Mouse (Mus musculus) lung, postnatal 25 days (tissue): Measurements from ENCODE around the gene Tsr3.
A peak's percentile ranks its signal among the peaks of the same experiment; 100 is the strongest.

ENCODE experiments used
- DNase-seq: peaks from one replicate; pipeline ENCODE4 v3.0.0; 2022; ENCODE audit warnings: low spot score

The Tsr3 gene

DNA sequence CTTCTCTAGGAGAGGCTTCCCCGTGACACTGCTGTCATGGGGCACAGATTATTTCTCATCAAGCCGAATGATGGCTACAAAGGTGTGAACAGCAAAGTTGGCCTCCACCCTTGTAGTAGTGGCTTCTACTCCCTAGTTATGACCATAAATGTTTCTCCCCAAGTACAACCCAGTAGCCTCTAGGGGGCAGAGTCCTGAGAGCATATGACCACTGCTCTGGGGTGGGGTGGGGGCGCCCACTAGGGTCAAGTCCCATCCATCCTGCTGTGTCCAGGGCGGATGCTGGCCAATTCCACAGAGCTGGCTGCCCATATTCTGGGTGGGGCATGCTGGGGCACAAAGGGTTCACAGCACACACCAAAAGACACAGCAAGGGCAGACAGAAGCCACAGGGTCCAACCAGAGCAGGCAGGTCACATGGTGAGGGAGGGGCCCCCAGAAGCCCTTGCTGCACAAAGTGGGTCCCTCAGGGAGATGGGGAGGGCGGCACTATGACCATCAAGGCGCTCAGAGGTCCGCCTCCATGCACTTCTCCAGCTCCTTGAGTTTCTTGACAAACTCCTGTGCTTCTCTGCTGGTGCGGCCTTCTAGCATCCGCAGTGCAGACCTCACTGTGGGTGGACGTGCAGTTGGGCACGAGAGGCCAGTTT is 3.3 kb downstream of the Tsr3 start:
- no peak for DNase-seq

DNA sequence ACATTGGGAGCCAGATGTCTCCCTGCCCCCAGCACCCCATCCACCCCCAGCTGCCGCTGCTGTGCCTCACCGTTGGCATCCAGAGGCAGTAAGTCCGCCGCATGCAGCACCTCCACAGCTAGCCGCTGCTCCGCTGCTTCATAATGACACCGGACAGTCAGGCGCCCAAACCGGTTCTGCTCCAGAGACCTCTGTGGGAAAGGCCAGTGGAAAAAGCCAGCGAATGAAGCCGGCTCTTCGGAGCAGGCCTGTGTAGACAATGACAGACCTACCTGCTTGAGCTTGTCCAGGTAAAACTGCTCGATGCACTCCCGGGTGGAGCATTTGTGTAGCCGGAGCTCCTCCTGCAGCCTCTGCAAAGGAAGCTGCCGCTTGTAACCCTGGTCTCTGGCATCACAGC is 4.3 kb downstream of the Tsr3 start:
- DNase-seq = no peak

DNA sequence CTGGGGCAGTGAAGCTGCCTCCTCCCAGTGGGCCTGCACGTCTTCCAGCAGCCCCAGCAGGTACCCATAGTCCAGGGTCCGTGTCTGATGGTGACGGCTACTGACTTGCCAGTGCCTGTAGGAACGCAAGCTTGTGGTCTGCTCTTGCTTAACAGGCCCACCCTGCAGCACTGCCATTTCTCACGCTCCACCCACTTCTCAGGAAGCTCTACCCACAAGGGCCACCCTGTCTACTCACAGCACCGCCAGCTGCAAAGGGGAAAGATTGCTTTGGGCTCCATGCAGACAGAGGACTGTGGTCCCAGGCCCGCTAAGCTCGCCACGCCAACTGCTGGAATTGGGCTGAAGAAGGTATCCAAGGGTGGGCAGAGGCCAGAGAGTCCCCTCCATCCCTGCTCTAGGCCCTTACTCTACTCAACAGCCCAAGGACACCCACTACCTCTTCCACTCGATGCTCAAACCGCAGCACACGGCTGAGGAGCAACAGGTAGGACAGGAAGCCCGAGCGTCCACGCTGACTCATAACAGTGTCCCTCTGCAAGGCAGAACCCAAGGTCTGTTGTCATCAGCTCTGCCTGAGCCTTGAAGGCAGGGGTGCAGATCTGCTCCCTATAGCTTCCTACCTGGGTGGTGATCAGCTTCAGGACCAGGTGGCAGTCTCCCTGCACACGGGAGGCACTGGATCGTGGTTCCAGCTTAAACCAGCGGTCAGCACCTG is 8.2 kb downstream of the Tsr3 start:
- DNase-seq = no peak

DNA sequence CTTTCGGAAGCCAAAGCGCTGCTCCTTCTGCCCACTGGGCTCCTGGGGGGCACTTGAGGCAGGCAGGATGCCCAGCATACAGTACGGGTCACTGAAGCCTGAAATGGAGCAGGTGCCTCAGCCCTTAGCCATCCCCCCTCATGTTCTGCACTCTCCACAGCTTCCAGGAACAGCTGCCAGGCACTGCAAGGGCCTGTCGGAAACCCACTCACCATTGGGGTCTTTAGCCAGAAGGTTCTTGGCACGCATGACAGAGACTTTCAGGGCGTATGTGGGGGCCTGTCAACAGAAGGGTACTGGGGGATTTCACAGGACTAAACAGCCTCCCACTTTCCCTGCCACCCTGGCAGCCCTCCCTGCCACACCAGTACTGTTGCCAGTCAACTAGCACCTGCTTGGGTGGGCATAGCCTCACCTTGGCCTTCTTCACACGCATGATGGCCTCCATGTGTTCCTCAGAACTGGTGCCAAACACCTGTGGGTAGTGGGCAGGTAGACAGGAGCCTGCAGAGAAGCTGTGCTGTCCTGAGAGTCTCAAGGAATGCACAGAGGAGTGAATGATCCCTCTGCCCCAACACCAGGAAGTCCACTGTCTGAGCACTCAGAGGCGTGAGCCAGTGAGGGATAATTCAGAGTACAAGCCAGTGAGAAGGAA is 10.3 kb downstream of the Tsr3 start:
- DNase-seq = no peak

DNA sequence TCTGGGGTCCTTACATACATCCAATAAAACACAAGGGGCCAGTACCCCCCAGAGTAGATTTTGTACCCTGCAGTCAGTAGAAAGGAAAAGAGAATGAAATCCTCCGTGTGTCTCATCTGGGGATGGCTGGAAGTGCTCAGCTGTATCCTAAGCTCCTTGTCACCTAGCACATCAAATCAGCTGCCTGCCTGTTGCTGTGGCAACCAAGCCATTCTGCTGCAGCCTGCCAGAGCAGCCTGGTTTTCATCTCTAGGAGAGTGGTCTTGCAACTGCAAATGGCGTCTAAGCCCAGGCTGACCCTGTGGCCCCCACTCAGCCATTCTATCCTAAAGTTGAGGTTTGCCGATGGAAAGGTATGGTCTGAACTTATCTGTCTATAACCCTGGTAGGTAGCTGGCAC is 12.7 kb downstream of the Tsr3 start:
- no peak for DNase-seq

DNA sequence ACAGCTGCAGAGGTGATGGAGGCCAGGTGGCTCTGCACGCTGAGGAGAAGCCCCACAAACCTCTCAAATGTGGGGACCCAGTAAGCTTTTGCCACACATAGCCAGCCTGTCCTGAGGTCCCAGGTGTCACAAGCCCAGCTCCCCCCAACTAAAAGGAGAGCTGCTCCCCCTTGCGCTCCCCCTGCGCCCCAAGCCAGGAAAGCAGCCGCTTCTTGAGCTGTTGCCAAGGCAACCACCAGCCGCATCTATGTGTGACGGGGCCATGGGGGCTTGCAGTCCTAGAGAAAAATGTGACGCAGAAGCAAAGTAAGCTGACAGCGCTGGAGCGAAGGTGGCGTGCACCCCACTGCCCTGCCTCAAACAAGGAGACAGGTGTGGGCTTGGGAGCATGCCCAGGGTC is 13.8 kb downstream of the Tsr3 start:
- no peak for DNase-seq

DNA sequence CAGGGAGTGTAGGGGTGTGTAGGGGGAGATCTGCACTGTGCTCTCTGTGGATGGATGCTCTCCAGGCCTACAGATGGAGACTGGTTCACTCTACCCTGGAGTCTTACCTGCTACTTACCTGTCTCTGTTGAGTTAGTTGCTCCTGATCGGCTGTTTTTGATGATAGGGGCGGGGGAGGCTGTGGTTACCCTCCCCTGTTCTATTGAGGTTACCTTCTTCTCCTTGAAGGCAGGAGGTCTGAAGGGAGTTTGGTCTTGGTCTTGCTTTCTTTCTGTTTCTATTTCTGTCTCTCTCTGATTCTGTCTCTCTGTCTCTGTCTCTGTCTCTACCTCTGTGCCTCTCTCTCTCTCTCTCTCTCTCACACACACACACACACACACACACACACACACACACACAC is 15.1 kb downstream of the Tsr3 start:
- no peak for DNase-seq

DNA sequence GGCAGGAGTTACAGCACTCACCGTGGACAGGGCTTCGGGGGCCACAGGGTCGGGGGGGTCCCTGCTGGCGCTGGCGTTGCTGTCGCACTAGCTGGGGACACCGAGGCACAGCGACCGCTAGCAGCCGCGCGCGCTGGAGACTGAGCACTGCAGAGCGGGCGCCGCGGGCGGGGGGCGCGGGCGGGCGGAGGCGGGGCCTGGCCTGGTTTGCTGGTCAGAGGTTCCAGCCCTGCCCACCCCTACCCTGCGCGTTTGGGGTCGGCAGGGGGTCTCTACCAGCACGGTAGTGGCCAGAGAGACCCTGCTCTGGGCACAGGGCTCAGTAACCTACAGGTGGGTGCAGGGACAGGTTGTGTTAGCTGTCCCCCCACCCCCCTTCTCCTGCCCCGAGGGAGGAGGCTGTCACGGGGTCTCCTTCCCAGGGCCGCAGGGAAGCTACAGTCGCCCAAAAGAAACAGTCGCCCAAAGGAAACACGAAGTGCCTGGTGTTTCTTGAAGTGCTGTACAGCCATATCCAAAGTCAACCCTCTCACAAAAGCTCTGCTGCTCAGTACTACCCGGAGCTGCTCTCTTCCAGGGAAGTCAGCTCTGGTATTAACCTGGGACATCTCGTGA is 16.3 kb downstream of the Tsr3 start, which contains the start of gene Baiap3:
Gene Baiap3 (minus strand): TSS at position 225 of the 615 bp plus-strand sequence.
- DNase-seq = no peak

DNA sequence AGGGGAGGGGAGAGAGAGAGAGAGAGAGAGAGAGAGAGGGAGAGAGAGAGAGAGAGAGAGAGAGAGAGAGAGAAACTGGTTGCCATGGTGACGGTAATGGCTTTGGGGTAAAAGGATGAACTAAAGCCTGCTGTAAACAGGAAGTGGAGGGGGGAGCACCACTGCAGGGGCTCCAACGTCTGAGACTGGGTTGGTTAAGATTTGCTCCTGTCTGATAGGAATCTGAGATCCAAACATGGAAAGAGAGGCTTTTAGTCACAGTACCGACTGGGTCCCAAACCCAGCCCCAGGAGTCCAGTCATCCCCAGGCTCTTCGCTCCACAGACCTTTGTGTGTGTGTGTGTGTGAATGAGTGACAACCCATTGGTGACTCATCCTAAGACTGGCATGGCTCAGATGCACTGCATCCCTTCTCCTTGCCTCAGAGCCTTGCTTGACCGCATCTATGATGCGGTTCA is 17.9 kb downstream of the Tsr3 start:
- no peak for DNase-seq

DNA sequence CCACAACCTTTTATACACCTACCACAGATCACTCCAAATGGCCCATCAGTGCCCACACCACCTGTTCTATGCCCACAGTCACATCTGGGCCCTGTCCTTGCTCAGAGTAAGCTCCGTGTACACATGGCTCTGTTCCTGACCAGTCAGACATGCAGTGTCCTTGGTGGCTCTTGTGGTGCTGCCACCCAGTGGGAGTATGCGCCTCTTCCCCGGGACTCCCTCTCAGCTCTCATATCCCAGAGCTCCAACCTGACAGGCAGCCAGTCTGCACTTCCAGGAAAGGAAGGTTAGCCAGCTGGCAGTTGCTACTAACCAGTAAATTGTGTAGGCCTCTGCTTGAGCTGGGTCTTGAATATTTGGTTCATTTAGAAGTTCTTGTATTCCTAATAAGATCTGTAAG is 24.5 kb downstream of the Tsr3 start:
- no peak for DNase-seq

DNA sequence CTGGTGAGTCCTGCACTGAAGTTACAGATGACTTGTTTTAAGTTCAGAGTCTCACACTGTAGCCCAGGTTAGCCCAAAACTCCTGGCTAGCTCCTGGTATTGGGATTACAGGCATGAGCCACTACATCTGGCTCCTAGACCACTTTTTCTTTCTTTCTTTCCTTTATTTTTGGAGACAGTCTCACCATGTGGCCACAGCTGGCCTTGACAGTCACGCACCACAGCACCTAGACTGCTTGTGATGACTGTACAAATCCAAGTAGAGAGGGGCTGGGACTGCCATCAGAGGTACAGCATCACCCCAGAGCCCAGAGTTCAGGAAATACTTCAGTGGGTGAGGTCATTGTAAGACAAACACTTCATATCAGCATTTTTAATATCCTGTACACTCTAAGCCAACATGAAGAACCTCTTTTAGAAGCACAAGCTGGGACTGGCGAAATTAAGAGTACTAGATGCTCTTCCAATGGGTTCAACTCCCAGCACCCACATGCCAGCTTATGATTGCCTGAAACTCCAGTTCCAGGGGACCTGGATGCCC is 30.9 kb downstream of the Tsr3 start:
- peak; percentile 63 for DNase-seq

DNA sequence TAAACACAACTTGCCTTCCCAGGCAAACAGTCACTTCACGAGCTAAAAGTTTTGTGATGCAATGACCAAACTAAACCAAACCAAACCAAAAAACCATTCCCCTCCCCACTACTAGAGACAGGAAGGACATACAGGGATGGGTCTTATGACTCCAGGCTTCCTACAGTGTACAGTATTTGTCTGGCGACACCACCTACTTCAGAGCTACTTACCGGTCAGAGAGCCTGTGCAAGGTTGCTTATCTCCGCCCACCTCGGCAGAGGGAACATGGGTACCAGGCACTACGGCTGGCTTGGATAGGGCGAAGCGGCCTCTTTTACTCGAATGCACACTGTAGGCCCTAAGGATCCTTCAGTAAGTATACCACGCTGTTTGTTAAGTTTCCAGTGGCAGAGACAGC is 32.4 kb downstream of the Tsr3 start:
- peak; percentile 50 for DNase-seq

DNA sequence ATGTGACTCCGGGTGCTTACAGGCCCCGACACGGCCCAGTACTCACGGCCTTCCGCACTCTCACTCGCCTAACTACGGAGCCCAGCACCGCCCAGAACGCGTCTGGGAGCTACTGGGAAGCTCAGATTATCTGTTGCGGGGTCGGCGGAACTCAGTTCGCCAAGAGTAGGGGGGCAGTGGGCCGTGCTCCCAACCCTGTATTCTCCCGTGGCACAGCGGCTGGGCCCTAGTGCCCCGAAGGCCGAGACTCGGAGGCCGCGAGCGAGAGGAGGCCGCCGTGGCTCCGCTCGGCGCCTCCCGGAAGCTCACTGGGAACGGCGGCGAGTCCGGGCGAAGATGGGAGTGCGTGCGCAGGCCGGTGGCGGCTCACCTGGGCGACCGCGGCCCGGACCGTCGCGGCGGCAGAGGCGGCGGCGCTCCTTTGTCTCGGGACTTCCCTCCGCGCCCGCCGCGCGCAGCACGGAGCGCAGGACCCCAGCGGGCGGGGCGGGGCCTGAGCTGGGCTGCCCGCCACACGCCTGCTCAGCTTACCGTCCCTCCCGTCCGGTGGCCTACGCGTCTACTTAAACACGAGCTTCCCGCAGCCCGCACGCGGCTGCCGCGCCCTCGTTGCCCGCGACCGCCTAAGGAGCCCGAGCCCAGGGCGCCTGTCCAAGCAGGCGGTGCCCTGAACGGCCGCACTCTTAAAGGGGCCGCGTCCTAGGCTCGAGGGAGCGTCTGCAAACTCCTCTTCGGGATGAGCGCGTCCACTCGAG is 33.2 kb downstream of the Tsr3 start:
- peak; percentile 89 for DNase-seq

DNA sequence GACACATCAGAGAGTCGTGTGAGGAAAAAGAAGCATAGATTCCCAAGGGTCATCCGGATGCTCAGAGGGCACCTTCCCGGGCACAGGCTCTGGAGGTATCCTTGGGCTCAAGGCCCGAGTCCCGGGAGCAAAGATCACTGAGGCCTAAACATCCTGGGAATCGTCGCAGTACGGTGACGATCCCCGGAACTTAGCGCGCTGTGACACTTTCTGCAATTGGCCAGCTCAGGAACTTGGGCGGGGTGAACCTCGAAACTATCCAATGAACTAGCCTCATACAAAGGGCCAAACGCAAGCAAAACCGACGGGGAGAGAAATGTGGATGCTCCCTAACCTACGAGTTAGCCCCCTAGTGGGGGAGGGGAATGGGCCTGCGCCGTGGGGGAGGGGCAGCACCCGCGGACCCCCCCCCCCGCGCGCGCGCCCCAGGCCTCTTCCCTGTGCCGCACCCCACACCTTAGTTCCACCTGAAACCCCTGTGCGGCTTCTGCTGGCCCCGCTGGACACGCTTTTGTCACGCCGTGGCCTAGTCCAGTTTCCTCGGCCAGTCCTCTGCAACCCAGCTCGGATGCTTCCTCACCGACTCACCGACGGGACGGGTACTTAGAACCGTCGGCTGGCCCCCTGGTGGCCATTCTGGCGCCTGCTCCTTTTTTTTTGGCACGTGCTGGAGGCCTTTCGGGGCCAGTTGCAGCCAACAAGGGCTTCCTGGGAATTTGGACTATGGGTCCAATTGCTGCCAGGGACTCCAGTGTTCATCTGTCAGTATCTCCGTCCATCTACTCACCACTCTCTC is 33.9 kb downstream of the Tsr3 start:
- DNase-seq = peak; percentile 95

DNA sequence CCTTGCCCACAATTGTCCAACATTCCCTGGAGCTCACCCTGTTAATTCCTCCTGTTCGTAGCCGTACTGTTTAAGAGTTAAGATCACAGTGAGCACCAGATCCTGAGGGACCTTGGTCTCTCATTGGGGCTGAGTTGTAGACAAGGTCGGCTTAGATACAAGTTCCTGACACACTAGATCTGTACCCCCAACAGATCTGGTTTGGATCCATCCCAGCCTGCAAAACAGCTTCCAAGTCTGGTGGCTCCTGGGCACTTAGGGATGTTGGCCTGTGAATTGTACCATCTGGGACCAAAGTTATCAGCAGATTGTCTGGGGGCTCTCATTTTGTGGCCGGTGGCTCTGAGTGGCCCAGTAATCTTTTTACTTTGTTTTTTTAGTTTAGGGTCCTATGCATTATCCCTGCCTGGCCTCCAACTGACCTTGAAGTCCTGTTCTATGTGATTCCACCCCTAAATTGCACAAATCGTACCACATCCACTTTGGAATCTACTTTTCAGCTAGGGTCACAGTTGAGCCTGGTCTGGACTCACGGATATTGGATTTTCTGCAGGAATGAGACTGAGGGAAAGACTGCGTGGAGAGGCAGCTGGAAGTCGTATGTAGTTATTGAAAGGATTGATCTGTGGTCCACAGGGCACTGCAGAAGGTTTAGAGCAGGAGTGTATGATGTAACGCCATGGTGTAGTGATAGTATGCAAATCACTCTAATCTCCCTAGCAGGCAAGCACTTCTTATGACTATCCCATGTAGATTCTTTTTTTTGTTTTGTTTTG is 34.8 kb downstream of the Tsr3 start, which contains the start of gene Ube2i:
Gene Ube2i (minus strand): TSS at position 52 of the 776 bp plus-strand sequence.
- no peak for DNase-seq

DNA sequence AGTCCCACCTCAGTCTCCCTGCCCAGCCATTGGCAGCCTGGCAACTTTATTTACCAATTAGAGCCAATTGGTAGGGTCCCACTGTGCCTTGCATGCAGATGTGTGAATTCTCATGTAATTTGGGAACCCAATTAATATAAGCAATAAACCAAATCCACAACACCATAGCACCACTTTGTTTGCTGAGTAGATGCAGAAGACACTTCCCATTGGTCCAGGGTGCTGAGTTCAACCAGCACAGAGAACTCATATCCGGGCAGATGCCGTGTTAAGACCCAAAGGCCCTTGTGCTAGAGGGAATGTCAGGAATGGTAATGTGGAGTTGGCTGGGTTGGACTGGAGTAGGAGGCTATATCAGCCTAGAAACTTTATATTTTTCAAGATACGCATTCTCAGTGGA is 35.9 kb downstream of the Tsr3 start:
- DNase-seq = no peak

DNA sequence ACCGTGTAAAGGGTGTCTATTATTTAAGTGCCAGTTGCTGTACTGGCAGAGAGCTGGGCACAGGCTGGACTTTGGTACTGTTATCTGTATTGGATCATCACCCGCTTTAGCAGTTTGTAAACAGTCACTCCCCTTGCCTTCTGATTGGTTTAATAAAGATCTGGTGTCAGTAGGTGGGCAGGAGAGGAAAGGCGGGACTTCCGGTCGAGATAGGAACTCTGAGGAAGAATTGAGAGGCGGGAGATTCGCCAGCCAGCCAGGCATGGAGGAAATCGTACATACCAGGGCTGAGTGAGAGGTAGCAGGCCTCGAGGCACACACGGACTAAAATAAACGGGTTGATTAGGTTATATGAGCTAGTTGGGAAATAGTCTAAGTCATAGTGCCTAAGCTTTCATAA is 42.2 kb downstream of the Tsr3 start:
- DNase-seq = peak; percentile 83

DNA sequence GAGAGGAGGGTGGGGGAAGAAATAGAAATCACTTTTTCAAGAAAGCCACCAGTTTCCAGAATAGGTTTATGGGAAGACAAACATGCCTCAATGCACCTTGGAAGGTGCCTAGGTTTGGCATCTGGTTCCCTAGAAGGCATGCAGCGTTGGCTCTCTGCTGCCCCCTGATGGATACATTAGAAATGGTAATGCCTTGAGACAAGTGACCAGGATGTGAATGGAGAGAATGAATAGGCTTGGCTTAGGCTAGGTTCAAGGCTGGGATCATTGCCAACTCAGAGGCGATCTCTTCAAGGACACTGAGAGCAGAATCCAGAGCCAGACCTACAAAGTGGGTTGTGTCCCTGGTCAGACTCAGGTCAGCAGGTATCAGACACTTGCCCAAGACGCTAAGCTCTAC is 45.1 kb downstream of the Tsr3 start:
- peak; percentile 77 for DNase-seq

DNA sequence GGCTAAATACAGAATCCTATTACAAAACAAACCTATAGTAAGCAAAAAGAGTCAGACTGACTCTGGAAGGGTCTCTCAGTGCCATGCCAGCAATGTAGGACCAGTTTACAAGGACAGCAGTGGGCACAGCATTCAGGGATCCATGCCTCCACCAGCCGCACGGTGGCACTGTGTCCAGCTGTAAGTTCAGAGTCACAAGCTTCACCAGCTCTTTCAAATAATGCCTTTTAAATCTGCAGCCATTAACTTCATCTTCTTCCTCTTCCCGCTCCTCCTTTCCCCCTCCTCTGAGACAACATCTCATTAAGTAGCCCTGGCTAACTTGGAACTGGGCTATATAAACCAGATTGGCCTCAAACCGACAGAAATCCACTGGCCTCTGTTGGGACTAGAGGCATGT is 48.9 kb downstream of the Tsr3 start:
- no peak for DNase-seq

DNA sequence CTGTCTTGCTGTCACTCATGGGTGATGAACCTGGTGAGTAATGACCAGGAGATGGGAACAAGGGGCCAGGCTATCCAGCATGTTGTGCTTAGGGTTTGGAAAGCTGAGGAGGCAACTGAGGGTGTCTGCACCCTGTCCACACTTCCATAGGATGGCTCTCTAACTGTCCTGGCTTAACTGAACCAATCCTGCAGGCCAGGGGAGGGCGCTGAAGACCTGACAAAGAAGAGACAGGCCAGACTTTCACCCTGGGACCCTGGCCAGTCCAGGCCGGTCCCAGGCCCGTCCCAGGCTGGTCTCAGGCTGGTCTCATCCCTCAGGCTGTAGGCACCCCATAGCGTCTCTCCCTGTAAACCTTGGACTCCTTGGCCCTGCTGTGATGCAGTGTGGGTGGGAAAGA is 50.4 kb downstream of the Tsr3 start:
- DNase-seq = no peak
